Mouse (Mus musculus) olfactory bulb, adult 2 months (tissue): ENCODE data around the gene Srsf5.

Experiments
- CTCF ChIP-seq: fragments of 200-500 bp; IDR thresholded peaks from 2 replicates; pipeline ENCODE4 v1.5.1; 2012; ENCODE audit warnings: low read depth, mild to moderate bottlenecking, low read length, moderate library complexity; ENCODE audit not compliant: insufficient read depth
- POLR2A ChIP-seq: fragments of 200-500 bp; IDR thresholded peaks from 2 replicates; pipeline ENCODE4 v1.6.1; 2012; ENCODE audit warnings: mild to moderate bottlenecking, low read depth, low read length, moderate library complexity; ENCODE audit not compliant: insufficient read depth

DNA sequence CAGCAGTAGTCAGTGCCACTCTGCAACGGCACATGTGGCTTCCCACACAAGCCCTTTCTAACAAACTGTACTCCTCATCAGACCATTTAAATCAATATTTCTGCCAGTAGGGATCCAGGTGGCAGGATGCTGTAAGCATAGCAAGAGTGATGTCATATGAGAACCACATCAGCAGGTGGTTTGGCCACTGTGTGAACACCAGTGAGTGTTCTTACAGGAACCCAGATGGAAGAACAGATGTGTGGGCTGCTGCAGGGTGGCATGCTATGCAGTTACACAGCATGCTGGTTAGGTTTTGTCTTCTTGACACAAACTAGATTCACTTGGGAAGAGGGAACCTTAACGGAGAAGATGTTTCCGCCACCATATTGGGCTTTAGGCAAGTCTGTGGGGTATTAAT lies 3.4 kb upstream of the Srsf5 start:
- TF ChIP-seq CTCF: no peak
- no peak for TF ChIP-seq POLR2A
